Mouse (Mus musculus): Measurements from ENCODE around the gene Mt1.

GRCm38 (mm10) chr8:94205736-94206135, 26.9 kb downstream of the Mt1 start:
- peak; percentile 83 for TF ChIP-seq CTCF (IDR thresholded peaks at IDR 0.05; ENCODE audit: extremely low read depth, insufficient read length, insufficient replicate concordance, low read depth, low read length)
- no peak for TF ChIP-seq POLR2A (IDR thresholded peaks at IDR 0.05; ENCODE audit: low read depth, low read length)

Measured in small intestine, adult 2 months (tissue).